Mouse (Mus musculus) gastrocnemius, adult 18-20 months (tissue): ENCODE measurements around the gene Dusp13. TPM values are rescaled to one million over a fixed set of nuclear protein-coding genes. Genes with fewer than 3 reads are reported as not detected.
A peak's percentile ranks its signal among the peaks of the same experiment; 100 is the strongest.

Source experiments
- DNase-seq: peaks from one replicate; pipeline ENCODE4 v3.0.0; 2021; ENCODE audit warnings: low spot score
- total RNA-seq, 2 experiments: library from RNA; stranded (reverse); gene quantifications; 2 replicates each; pipeline ENCODE4 v1.2.3; 2021

Gene Dusp13
- total RNA-seq, 2 experiments from 2014 or later, result 215 to 238 TPM

GRCm38 (mm10) chr14:21748142-21748870 is 2.7 kb downstream of the Dusp13 start:
- DNase-seq, result peak; percentile 72

GRCm38 (mm10) chr14:21747436-21748141 is 3.4 kb downstream of the Dusp13 start:
- no peak for DNase-seq

GRCm38 (mm10) chr14:21746846-21747245 is 4.1 kb downstream of the Dusp13 start:
- no peak for DNase-seq

GRCm38 (mm10) chr14:21746251-21746650 is 4.7 kb downstream of the Dusp13 start:
- no peak for DNase-seq

- DNase-seq, result peak; percentile 65
Observed at GRCm38 (mm10) chr14:21745149-21745548, 5.8 kb downstream of the Dusp13 start.

GRCm38 (mm10) chr14:21744169-21744568 is 6.8 kb downstream of the Dusp13 start:
- no peak for DNase-seq

GRCm38 (mm10) chr14:21742441-21742840 is 8.5 kb downstream of the Dusp13 start:
- DNase-seq, result no peak

GRCm38 (mm10) chr14:21741786-21742185 is 9.2 kb downstream of the Dusp13 start:
- DNase-seq, result peak; percentile 82

GRCm38 (mm10) chr14:21741314-21741713 is 9.7 kb downstream of the Dusp13 start:
- no peak for DNase-seq

GRCm38 (mm10) chr14:21740345-21740744 is 10.6 kb downstream of the Dusp13 start:
- no peak for DNase-seq

GRCm38 (mm10) chr14:21733131-21733905 is 17.7 kb downstream of the Dusp13 start:
- DNase-seq, result no peak

GRCm38 (mm10) chr14:21729936-21730335 is 21.0 kb downstream of the Dusp13 start:
- DNase-seq, result no peak

GRCm38 (mm10) chr14:21729031-21729732 is 21.8 kb downstream of the Dusp13 start:
- DNase-seq, result peak; percentile 71

GRCm38 (mm10) chr14:21722021-21722698 is 28.8 kb downstream of the Dusp13 start:
- DNase-seq, result no peak

- no peak for DNase-seq
Observed at GRCm38 (mm10) chr14:21720430-21721205, 30.4 kb downstream of the Dusp13 start.

- no peak for DNase-seq
Observed at GRCm38 (mm10) chr14:21719646-21720383, 31.2 kb downstream of the Dusp13 start.

GRCm38 (mm10) chr14:21714486-21714885 is 36.5 kb downstream of the Dusp13 start, which contains the start of gene Dupd1:
Gene Dupd1, minus strand, starts transcription at chr14:21714576.
- DNase-seq, result peak; percentile 75

GRCm38 (mm10) chr14:21711231-21711630 is 39.8 kb downstream of the Dusp13 start:
- DNase-seq, result no peak

- DNase-seq, result no peak
Observed at GRCm38 (mm10) chr14:21709545-21709944, 41.4 kb downstream of the Dusp13 start.
